Mouse (Mus musculus): ENCODE measurements around the gene Mylk4. TPM values are rescaled to one million over a fixed set of nuclear protein-coding genes. Genes with fewer than 3 reads are reported as not detected.

Mylk4 gene
- polyA plus RNA-seq (2015; fragmentation: Nextera tagmentation; extraction: Ambion mirVana), result 0.09 and 0.41 TPM in 2 replicates

DNA sequence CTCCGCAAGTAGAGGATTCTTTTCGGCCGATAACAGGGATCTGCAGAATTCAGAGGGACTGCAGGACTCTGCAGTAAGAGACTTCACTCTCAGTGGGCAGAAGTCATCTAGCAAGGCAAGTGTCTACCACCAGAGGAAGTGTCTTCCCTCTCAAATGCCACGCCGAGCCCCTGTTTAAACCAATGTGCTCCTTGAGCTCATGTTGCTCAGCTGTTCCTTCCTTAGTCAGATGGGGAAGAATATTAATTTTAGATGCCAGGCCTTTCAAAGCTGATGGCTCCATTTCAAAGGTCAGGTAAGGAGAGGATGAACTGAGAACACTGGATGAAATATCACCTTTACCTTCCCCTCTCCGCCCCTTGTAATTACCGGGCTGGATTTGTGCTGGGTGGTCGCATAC is at the start of gene Mylk4:
TSS of gene Mylk4 (minus strand) at position 139 of the 400 bp plus-strand sequence.
- no peak within 1 kb of the TSS for H3K27ac ChIP-seq (ENCODE audit: low read length)
- H3K4me2 ChIP-seq (ENCODE audit: low read depth, low read length), result no peak within 1 kb of the TSS
- no peak within 1 kb of the TSS for H3K9ac ChIP-seq (ENCODE audit: low read depth, low read length)
- ATAC-seq (ENCODE audit: low read depth), result no peak
- no peaks in the 10 kb centered on the region for H3K9me3 ChIP-seq (replicated peaks; ENCODE audit: control insufficient read depth, low read length)
- no peaks in the 10 kb centered on the region for H3K27me3 ChIP-seq (ENCODE audit: control insufficient read depth, insufficient read depth, low read depth, low read length)
- no peaks in the 10 kb centered on the region for H3K36me3 ChIP-seq (ENCODE audit: control insufficient read depth, insufficient read depth)
- no peaks in the 10 kb centered on the region for H3K4me1 ChIP-seq (ENCODE audit: control insufficient read depth, low read depth, low read length)
- WGBS (ENCODE audit: insufficient replicate concordance), result 60% methylated on average over 8 of the region's 8 CpGs
- no peak within 1 kb of the TSS for H3K4me3 ChIP-seq (ENCODE audit: low read depth, low read length)

DNA sequence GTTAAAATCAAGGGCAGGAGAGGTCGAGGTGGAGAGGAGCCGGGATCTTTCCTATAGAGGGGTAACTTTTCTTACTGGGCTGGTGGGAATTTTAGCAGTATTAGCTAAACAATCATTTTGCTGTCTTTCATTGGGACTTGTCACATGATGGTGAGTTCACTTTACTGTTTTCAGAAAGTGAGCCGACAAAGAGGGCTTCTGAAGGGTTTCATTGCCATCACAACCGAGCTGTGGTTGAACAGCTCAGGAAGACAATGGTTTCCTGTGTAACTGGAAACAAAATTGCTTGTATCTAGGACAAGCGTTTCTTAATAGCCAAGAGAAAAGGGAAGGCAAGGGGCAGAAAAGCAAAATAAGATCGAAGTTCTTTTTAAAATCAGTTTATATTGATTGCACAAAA is 49.5 kb upstream of the Mylk4 start:
- ATAC-seq (ENCODE audit: low read depth), result no peak

DNA sequence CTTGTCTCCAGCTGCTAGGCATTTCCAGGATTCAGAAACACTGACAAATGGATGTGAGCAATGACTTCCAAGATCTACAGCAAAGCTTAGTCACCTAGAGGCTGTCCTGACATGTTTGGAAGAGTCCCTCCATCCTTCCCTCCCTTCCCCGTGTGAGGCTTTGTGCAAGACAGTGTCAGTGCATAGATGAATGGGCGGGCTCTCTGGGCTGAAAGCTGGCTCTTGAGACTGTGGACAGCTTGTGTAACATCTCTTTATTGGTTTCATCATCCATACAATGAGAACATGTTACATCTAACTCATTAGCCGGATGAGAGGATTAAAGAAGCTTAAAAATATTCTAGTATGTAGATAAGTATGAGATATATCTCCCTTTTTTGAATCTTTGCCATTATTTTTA is 49.0 kb upstream of the Mylk4 start:
- peak; percentile 32; the same call in 1 of the 2 replicates for ATAC-seq (ENCODE audit: low read depth)
- no peak overlapping the region for H3K4me3 ChIP-seq (ENCODE audit: low read depth, low read length)
- H3K27ac ChIP-seq (ENCODE audit: low read length), result peak overlapping the region; percentile 52
- no peaks in the 10 kb centered on the region for H3K27me3 ChIP-seq (ENCODE audit: control insufficient read depth, insufficient read depth, low read depth, low read length)
- no peaks in the 10 kb centered on the region; the same call in 1 of the 2 replicates for H3K4me1 ChIP-seq (ENCODE audit: control insufficient read depth, low read depth, low read length)
- no peak overlapping the region for H3K9ac ChIP-seq (ENCODE audit: low read depth, low read length)
- H3K9me3 ChIP-seq (replicated peaks; ENCODE audit: control insufficient read depth, low read length), result no peaks in the 10 kb centered on the region
- no peak overlapping the region for H3K4me2 ChIP-seq (ENCODE audit: low read depth, low read length)
- WGBS (ENCODE audit: insufficient replicate concordance), result 33% methylated on average over 3 of the region's 3 CpGs
- no peaks in the 10 kb centered on the region for H3K36me3 ChIP-seq (ENCODE audit: control insufficient read depth, insufficient read depth)

More for the DNA sequence above, 49.5 kb upstream of the Mylk4 start:
- no peaks in the 10 kb centered on the region for H3K9me3 ChIP-seq (replicated peaks; ENCODE audit: control insufficient read depth, low read length)
- no peaks in the 10 kb centered on the region for H3K27me3 ChIP-seq (ENCODE audit: control insufficient read depth, insufficient read depth, low read depth, low read length)
- no peak overlapping the region for H3K9ac ChIP-seq (ENCODE audit: low read depth, low read length)
- H3K4me3 ChIP-seq (ENCODE audit: low read depth, low read length), result no peak overlapping the region
- H3K36me3 ChIP-seq (ENCODE audit: control insufficient read depth, insufficient read depth), result no peaks in the 10 kb centered on the region
- no peak overlapping the region for H3K27ac ChIP-seq (ENCODE audit: low read length)
- 15% methylated on average over 6 of the region's 6 CpGs for WGBS (ENCODE audit: insufficient replicate concordance)
- no peak overlapping the region for H3K4me2 ChIP-seq (ENCODE audit: low read depth, low read length)
- no peaks in the 10 kb centered on the region; the same call in 1 of the 2 replicates for H3K4me1 ChIP-seq (ENCODE audit: control insufficient read depth, low read depth, low read length)

DNA sequence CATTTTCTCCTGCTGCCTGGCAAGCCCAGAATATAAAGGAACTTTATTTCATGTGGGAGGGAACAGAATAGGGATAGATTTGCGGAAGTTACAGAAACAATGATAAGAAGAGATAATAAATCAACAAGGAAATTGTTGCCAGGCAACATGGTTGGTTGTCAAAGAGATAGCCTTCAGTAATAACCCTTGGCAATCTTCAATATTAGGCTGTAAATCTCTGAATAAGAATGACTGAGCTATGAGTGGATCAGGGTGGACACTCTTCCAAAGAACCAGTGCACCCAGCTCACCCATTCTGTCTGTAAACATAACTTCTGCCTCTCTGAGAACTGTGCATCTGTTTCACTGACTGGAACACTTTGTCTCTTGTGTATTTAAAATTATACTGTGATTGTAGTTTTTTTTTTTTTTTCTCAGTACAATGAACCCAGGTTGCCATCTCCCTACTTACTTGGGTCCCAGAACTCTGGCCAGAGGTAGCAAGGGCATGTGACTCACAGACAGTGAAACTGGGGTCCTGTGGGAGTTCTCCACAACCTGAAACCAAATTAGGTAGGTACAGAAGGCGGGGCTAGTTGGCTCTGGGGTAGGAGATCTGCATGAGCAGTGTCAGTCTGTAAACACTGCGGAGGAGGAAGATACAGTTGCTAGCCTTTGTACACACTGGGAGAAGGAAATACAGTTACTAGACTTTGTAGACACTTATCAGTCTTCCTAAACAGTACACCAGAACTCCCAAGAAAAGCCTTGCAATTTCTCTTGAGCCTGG is 47.9 kb upstream of the Mylk4 start:
- no peak overlapping the region for H3K9ac ChIP-seq (ENCODE audit: low read depth, low read length)
- WGBS (ENCODE audit: insufficient replicate concordance), result 39% methylated on average over 3 of the region's 3 CpGs
- H3K4me1 ChIP-seq (ENCODE audit: control insufficient read depth, low read depth, low read length), result no peaks in the 10 kb centered on the region; the same call in 1 of the 2 replicates
- H3K4me2 ChIP-seq (ENCODE audit: low read depth, low read length), result no peak overlapping the region
- H3K27me3 ChIP-seq (ENCODE audit: control insufficient read depth, insufficient read depth, low read depth, low read length), result no peaks in the 10 kb centered on the region
- no peak overlapping the region for H3K4me3 ChIP-seq (ENCODE audit: low read depth, low read length)
- ATAC-seq (ENCODE audit: low read depth), result no peak
- no peaks in the 10 kb centered on the region for H3K36me3 ChIP-seq (ENCODE audit: control insufficient read depth, insufficient read depth)
- no peaks in the 10 kb centered on the region for H3K9me3 ChIP-seq (replicated peaks; ENCODE audit: control insufficient read depth, low read length)
- peak overlapping the region; percentile 52; the same call in 1 of the 2 replicates for H3K27ac ChIP-seq (ENCODE audit: low read length)

DNA sequence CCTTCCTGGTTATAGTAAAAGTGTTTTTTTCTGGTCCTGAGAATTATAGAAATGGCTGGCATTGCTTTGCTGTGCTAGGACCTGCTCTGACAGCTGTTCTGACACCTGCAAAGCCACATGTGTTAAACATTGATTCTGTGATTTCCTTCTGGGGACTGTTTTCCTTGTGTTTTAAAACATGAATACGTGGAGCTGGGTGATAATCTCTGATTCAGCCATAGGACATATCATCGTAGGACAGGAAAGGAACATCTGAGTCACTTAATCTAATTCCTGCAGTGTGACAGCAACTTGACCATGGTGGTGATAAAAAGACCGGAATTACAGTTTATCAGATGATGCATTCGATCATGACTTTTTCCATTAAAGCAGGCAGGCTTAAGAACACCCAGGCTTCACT is 45.1 kb upstream of the Mylk4 start:
- no peak overlapping the region for H3K9ac ChIP-seq (ENCODE audit: low read depth, low read length)
- H3K27ac ChIP-seq (ENCODE audit: low read length), result no peak overlapping the region
- no peak overlapping the region for H3K4me3 ChIP-seq (ENCODE audit: low read depth, low read length)
- no peak for ATAC-seq (ENCODE audit: low read depth)
- H3K9me3 ChIP-seq (replicated peaks; ENCODE audit: control insufficient read depth, low read length), result no peaks in the 10 kb centered on the region
- no peaks in the 10 kb centered on the region for H3K27me3 ChIP-seq (ENCODE audit: control insufficient read depth, insufficient read depth, low read depth, low read length)
- no peak overlapping the region for H3K4me2 ChIP-seq (ENCODE audit: low read depth, low read length)
- H3K4me1 ChIP-seq (ENCODE audit: control insufficient read depth, low read depth, low read length), result no peaks in the 10 kb centered on the region; the same call in 1 of the 2 replicates
- WGBS (ENCODE audit: insufficient replicate concordance), result 31% methylated on average over 4 of the region's 4 CpGs
- H3K36me3 ChIP-seq (ENCODE audit: control insufficient read depth, insufficient read depth), result no peaks in the 10 kb centered on the region

DNA sequence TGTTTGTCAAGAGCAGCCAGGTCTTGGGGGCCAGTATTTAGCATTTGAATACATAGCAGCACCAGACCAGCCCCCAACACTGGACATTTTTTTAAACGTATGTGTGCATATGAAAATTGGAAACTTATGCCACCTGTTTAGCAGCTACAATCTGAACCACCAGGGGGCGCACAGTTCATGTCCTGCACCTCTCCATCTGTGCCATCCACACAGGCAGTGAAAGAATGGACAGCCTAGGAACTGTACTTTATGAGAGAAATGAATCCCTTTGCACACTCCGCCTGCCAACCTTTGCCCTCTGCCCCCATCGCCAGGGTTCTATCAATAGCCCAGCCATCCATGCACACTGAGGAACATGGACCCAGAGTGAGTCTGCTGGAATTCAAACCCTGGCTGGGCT is 44.2 kb upstream of the Mylk4 start:
- Histone ChIP-seq H3K9ac (ENCODE audit: low read depth, low read length) (no peak overlapping the region), H3K9me3 (replicated peaks; ENCODE audit: control insufficient read depth, low read length) (no peaks in the 10 kb centered on the region), H3K4me3 (ENCODE audit: low read depth, low read length) (no peak overlapping the region), H3K27me3 (ENCODE audit: control insufficient read depth, insufficient read depth, low read depth, low read length) (no peaks in the 10 kb centered on the region), H3K4me1 (ENCODE audit: control insufficient read depth, low read depth, low read length) (no peaks in the 10 kb centered on the region; the same call in 1 of the 2 replicates), H3K27ac (ENCODE audit: low read length) (no peak overlapping the region), H3K36me3 (ENCODE audit: control insufficient read depth, insufficient read depth) (no peaks in the 10 kb centered on the region), H3K4me2 (ENCODE audit: low read depth, low read length) (no peak overlapping the region)
- no peak for ATAC-seq (ENCODE audit: low read depth)
- WGBS (ENCODE audit: insufficient replicate concordance), result 32% methylated on average over 4 of the region's 4 CpGs

DNA sequence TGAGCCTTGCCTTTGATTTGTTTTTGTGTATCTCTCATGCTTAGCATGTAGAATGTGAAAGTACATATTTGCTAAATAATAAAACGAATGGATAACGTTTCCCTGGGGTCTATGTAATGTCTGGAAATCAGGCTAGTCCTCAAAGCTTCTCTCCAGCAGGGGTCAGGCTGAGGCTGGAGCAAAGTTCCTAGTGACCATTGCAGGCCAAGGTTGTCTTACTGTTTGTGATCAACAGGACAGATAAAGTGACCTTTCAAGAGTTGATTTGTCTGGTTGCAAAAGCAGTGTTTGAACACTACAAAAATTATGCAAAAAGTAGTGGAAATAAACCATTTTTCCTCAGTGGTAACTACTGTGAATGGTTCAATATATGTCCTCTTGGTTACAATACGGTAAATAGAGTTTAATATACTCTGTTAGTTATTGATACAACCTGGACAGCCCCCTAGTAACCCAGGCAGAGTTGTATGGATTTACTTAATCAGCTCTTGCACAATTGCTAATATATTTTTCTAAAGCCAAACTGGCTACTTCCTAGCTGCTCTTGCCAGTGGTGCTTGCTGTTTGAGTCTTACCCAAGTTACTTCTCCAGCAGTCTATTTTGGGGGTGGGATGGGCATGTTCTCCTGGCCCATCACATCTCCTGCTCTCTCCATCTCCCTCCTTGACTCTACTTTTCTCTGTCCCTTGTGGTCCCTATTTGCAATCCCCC is 43.5 kb upstream of the Mylk4 start:
- Histone ChIP-seq H3K36me3 (ENCODE audit: control insufficient read depth, insufficient read depth) (no peaks in the 10 kb centered on the region), H3K9me3 (replicated peaks; ENCODE audit: control insufficient read depth, low read length) (no peaks in the 10 kb centered on the region), H3K4me3 (ENCODE audit: low read depth, low read length) (no peak overlapping the region), H3K27ac (ENCODE audit: low read length) (no peak overlapping the region), H3K9ac (ENCODE audit: low read depth, low read length) (no peak overlapping the region), H3K4me1 (ENCODE audit: control insufficient read depth, low read depth, low read length) (no peaks in the 10 kb centered on the region; the same call in 1 of the 2 replicates), H3K27me3 (ENCODE audit: control insufficient read depth, insufficient read depth, low read depth, low read length) (no peaks in the 10 kb centered on the region), H3K4me2 (ENCODE audit: low read depth, low read length) (no peak overlapping the region)
- no peak for ATAC-seq (ENCODE audit: low read depth)
- WGBS (ENCODE audit: insufficient replicate concordance), result 50% methylated on average over 3 of the region's 3 CpGs

DNA sequence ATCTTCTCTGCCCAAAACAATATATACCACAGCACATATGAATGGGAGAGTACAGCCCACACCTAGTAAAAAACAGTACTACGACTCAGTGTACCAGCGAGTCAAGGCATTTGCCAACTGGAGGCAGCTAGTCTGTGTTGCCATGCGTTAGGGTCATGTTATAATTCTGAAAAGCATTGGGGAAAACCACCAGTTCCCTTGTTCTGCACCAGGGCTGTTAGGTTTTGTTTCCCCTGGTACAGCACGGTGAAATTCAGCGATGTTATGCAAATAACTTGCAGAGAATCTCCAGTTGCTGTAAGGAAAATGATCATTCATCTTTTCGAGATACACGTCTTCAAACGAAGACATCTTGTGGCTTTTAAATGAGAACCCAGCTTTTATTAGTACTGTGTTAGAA is 41.8 kb upstream of the Mylk4 start:
- no peak for ATAC-seq (ENCODE audit: low read depth)
- no peak overlapping the region for H3K27ac ChIP-seq (ENCODE audit: low read length)
- no peak overlapping the region for H3K9ac ChIP-seq (ENCODE audit: low read depth, low read length)
- WGBS (ENCODE audit: insufficient replicate concordance), result 69% methylated on average over 8 of the region's 8 CpGs
- H3K36me3 ChIP-seq (ENCODE audit: control insufficient read depth, insufficient read depth), result no peaks in the 10 kb centered on the region
- no peak overlapping the region for H3K4me2 ChIP-seq (ENCODE audit: low read depth, low read length)
- no peaks in the 10 kb centered on the region for H3K27me3 ChIP-seq (ENCODE audit: control insufficient read depth, insufficient read depth, low read depth, low read length)
- H3K4me1 ChIP-seq (ENCODE audit: control insufficient read depth, low read depth, low read length), result no peaks in the 10 kb centered on the region; the same call in 1 of the 2 replicates
- H3K9me3 ChIP-seq (replicated peaks; ENCODE audit: control insufficient read depth, low read length), result no peaks in the 10 kb centered on the region
- no peak overlapping the region for H3K4me3 ChIP-seq (ENCODE audit: low read depth, low read length)
